Mouse (Mus musculus) heart, embryonic 15.5 days (tissue): Measurements from ENCODE around the gene Trib3. TPM values are rescaled to one million over a fixed set of nuclear protein-coding genes. Genes with fewer than 3 reads are reported as not detected.
A peak's percentile ranks its signal among the peaks of the same experiment; 100 is the strongest.

Experiments
- ATAC-seq: fragments of 200-750 bp; cut with Nextera tagmentation; replicated peaks from 2 replicates; pipeline ENCODE4 v1.8.0; 2017; ENCODE audit warnings: low read depth, moderate TSS enrichment; ENCODE audit not compliant: insufficient number of reproducible peaks, insufficient read depth, low FRiP score
- H3K27ac ChIP-seq: fragments of 300-500 bp; sonication (generic); 2 replicates; pipeline ENCODE4 v1.5.1; 2015; ENCODE audit warnings: mild to moderate bottlenecking, inconsistent platforms
- H3K27me3 ChIP-seq: fragments of 300-500 bp; sonication (generic); 2 replicates; pipeline ENCODE4 v1.6.1; 2015; ENCODE audit warnings: inconsistent platforms
- H3K36me3 ChIP-seq: fragments of 300-500 bp; sonication (generic); 2 replicates; pipeline ENCODE4 v1.6.1; 2015; ENCODE audit warnings: mild to moderate bottlenecking, inconsistent platforms
- H3K4me1 ChIP-seq: fragments of 300-500 bp; sonication (generic); replicated peaks from 2 replicates; pipeline ENCODE4 v1.6.1; 2015; ENCODE audit warnings: inconsistent platforms
- H3K4me2 ChIP-seq: fragments of 300-500 bp; sonication (generic); 2 replicates; pipeline ENCODE4 v1.6.1; 2015; ENCODE audit warnings: inconsistent platforms, mild to moderate bottlenecking, moderate library complexity
- H3K4me3 ChIP-seq: fragments of 300-500 bp; sonication (generic); 2 replicates; pipeline ENCODE4 v1.5.1; 2015; ENCODE audit warnings: mild to moderate bottlenecking, inconsistent platforms
- H3K9ac ChIP-seq: fragments of 300-500 bp; sonication (generic); 2 replicates; pipeline ENCODE4 v1.6.1; 2015; ENCODE audit warnings: mild to moderate bottlenecking, inconsistent platforms
- H3K9me3 ChIP-seq: fragments of 300-500 bp; sonication (generic); replicated peaks from 2 replicates; pipeline ENCODE4 v1.6.1; 2016; ENCODE audit warnings: inconsistent platforms
- WGBS: fragments of 180-500 bp; shearing (Covaris S2); methylation state at CpG from one replicate; pipeline ENCODE4 v1.1.7; 2015; ENCODE audit warnings: mixed read lengths; 5-methylcytosine and 5-hydroxymethylcytosine counted together
- polyA plus RNA-seq: library from polyadenylated mRNA; unstranded; fragments of >200 nt; fragmentation: Nextera tagmentation; extraction: Ambion mirVana; gene quantifications from 2 replicates; pipeline ENCODE4 v1.2.1, GENCODE M21; 2015

Trib3 gene
- polyA plus RNA-seq, 1 experiment from 2014 or later: 3.1 TPM

DNA sequence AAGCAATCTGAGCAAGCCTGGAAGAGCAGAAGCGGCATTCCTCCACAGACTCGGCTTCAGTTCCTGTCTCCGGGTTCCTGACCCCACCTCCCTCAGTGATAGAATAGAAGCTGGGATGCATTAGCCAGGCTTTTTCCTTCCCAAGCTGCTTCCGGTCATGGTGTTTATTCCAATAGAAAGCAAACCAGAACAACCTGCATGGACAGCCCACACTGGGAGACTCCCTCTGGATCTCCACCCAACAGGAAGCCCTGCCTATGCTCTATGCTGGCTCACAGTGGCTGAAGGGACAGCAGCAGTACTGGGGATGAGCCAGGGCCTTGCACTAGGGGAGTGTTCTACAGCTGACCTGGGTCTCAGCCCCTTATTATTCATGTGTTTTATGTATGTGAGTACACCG lies 15.9 kb downstream of the Trib3 start:
- ATAC-seq: no peak
- no peaks in the 10 kb centered on the region for H3K27me3 ChIP-seq
- peaks cover 22% of the 10 kb centered on the region for H3K4me1 ChIP-seq
- no peak overlapping the region for H3K4me2 ChIP-seq
- no peak overlapping the region for H3K27ac ChIP-seq
- H3K4me3 ChIP-seq: no peak overlapping the region
- H3K9ac ChIP-seq: no peak overlapping the region
- H3K36me3 ChIP-seq: peaks cover 45% of the 10 kb centered on the region
- H3K9me3 ChIP-seq: no peaks in the 10 kb centered on the region
- WGBS: 63% methylated on average over 5 of the region's 5 CpGs

- Histone ChIP-seq H3K9ac (no peak overlapping the region), H3K27ac (no peak overlapping the region), H3K4me2 (no peak overlapping the region), H3K27me3 (no peaks in the 10 kb centered on the region), H3K4me1 (peaks cover 16% of the 10 kb centered on the region), H3K36me3 (peaks cover 58% of the 10 kb centered on the region), H3K9me3 (no peaks in the 10 kb centered on the region), H3K4me3 (no peak overlapping the region)
- 87% methylated on average over 8 of the region's 8 CpGs for WGBS
- no peak for ATAC-seq
Measured at GRCm38 (mm10) chr2:152326654-152327053, 17.2 kb downstream of the Trib3 start.

- Histone ChIP-seq H3K27ac (no peak overlapping the region), H3K9ac (no peak overlapping the region), H3K9me3 (no peaks in the 10 kb centered on the region), H3K4me1 (peaks cover 12% of the 10 kb centered on the region), H3K36me3 (peaks cover 63% of the 10 kb centered on the region), H3K4me2 (no peak overlapping the region), H3K4me3 (no peak overlapping the region), H3K27me3 (no peaks in the 10 kb centered on the region)
- WGBS: 79% methylated on average over 13 of the region's 13 CpGs
- ATAC-seq: no peak
Measured at GRCm38 (mm10) chr2:152326157-152326556, 17.7 kb downstream of the Trib3 start.

DNA sequence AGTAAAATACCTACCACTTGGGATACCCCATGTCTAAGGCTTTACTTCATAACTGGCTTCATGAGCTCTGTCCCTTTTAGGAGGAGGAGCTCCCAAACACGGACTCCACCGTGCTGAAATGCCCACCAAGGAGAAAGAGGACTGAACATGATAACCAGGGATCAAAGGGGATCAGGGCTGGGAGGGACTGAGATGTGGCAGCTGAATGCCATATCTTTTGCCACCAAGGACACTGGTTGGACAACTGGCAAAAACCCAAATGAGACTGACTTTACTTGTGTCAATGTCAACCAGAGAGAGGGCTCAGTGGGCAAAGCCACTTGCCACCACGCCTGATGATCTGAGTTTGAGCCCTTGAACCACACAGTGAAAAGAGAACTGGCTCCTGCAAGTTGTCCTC lies 19.0 kb downstream of the Trib3 start:
- Histone ChIP-seq H3K4me3 (no peak overlapping the region), H3K36me3 (peaks cover 62% of the 10 kb centered on the region)
- WGBS: 66% methylated on average over 3 of the region's 3 CpGs

DNA sequence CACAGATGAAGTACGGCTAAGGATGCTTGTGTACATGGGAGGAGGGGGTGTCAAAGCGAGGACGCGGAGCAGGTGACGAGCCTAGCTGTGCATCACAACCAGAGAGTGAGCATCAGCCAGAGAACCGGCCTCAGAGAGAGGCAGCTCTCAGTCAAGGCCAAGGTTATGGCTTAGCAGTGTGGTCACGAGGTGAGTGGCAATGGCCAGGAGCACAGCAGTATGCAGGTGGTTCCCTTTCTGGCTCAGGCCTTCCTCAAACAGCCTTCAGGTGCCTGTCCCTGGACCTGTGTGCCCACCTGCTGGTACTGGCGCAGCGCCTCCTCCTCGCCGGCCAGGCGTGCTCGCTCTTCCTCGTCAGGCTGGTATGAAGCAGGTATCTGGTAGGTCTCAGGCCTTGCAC lies 19.9 kb downstream of the Trib3 start:
- ATAC-seq: no peak

More for the DNA sequence above, 19.0 kb downstream of the Trib3 start:
- H3K9me3 ChIP-seq: no peaks in the 10 kb centered on the region
- H3K9ac ChIP-seq: no peak overlapping the region
- ATAC-seq: no peak
- H3K27ac ChIP-seq: no peak overlapping the region
- H3K4me2 ChIP-seq: no peak overlapping the region
- no peaks in the 10 kb centered on the region for H3K27me3 ChIP-seq
- no peaks in the 10 kb centered on the region for H3K4me1 ChIP-seq

GRCm38 (mm10) chr2:152322198-152322597 lies 21.6 kb downstream of the Trib3 start:
- ATAC-seq: no peak
- no peaks in the 10 kb centered on the region for H3K9me3 ChIP-seq
- WGBS: 90% methylated on average over 6 of the region's 6 CpGs
- H3K4me2 ChIP-seq: no peak overlapping the region
- peaks cover 72% of the 10 kb centered on the region for H3K36me3 ChIP-seq
- H3K4me3 ChIP-seq: no peak overlapping the region
- H3K27me3 ChIP-seq: no peaks in the 10 kb centered on the region
- H3K9ac ChIP-seq: no peak overlapping the region
- H3K4me1 ChIP-seq: no peaks in the 10 kb centered on the region
- no peak overlapping the region for H3K27ac ChIP-seq

More for the DNA sequence above, 19.9 kb downstream of the Trib3 start:
- no peak overlapping the region for H3K9ac ChIP-seq
- no peaks in the 10 kb centered on the region for H3K9me3 ChIP-seq
- no peak overlapping the region for H3K4me2 ChIP-seq
- H3K27me3 ChIP-seq: no peaks in the 10 kb centered on the region
- H3K27ac ChIP-seq: no peak overlapping the region
- no peaks in the 10 kb centered on the region for H3K4me1 ChIP-seq
- 94% methylated on average over 14 of the region's 14 CpGs for WGBS
- peaks cover 63% of the 10 kb centered on the region for H3K36me3 ChIP-seq
- H3K4me3 ChIP-seq: no peak overlapping the region

GRCm38 (mm10) chr2:152321558-152321957 lies 22.3 kb downstream of the Trib3 start:
- Histone ChIP-seq H3K4me1 (no peaks in the 10 kb centered on the region), H3K27ac (no peak overlapping the region), H3K9ac (no peak overlapping the region), H3K9me3 (no peaks in the 10 kb centered on the region), H3K4me2 (no peak overlapping the region), H3K27me3 (no peaks in the 10 kb centered on the region), H3K4me3 (no peak overlapping the region), H3K36me3 (peaks cover 78% of the 10 kb centered on the region)
- WGBS: 86% methylated on average over 5 of the region's 5 CpGs
- ATAC-seq: no peak

DNA sequence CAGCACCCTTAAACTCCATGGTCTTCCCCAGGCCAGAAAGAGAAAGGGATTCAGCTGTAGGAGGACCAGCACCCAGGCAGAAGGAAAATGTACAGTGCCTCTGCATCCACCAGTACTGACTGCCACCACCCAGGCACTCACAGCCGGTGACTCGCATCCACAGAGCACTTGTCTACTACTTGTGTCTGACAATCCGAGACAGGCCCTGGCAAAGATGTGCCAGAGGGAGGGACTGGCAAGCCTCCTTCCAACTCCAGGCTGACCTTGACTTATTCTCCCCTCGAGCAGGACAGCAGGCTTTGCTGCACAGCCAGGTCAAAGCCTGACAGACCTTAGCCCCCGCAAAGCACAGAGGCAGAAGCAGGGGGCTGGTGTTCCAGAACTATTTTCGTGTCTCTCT lies 26.8 kb downstream of the Trib3 start:
- Histone ChIP-seq H3K27me3 (no peaks in the 10 kb centered on the region), H3K4me1 (peaks cover 7% of the 10 kb centered on the region), H3K4me2 (no peak overlapping the region), H3K9ac (no peak overlapping the region), H3K9me3 (no peaks in the 10 kb centered on the region), H3K27ac (no peak overlapping the region), H3K36me3 (peaks cover 78% of the 10 kb centered on the region), H3K4me3 (no peak overlapping the region)
- WGBS: 69% methylated on average over 6 of the region's 6 CpGs
- no peak for ATAC-seq

GRCm38 (mm10) chr2:152313926-152314325 lies 29.9 kb downstream of the Trib3 start:
- no peak overlapping the region for H3K27ac ChIP-seq
- H3K4me2 ChIP-seq: no peak overlapping the region
- no peak overlapping the region for H3K9ac ChIP-seq
- H3K27me3 ChIP-seq: no peaks in the 10 kb centered on the region
- H3K4me3 ChIP-seq: no peak overlapping the region
- no peak for ATAC-seq
- H3K4me1 ChIP-seq: peaks cover 7% of the 10 kb centered on the region
- H3K36me3 ChIP-seq: peaks cover 84% of the 10 kb centered on the region
- no peaks in the 10 kb centered on the region for H3K9me3 ChIP-seq
- WGBS: 87% methylated on average over 6 of the region's 6 CpGs

- peak overlapping the region; percentile 19; the same call in 1 of the 2 replicates for H3K27ac ChIP-seq
- ATAC-seq: no peak
- peaks cover 84% of the 10 kb centered on the region for H3K36me3 ChIP-seq
Measured at GRCm38 (mm10) chr2:152312996-152313395, 30.8 kb downstream of the Trib3 start.

GRCm38 (mm10) chr2:152307186-152307585 lies 36.6 kb downstream of the Trib3 start:
- Histone ChIP-seq H3K9ac (no peak overlapping the region), H3K27me3 (no peaks in the 10 kb centered on the region), H3K4me1 (0 out of 2 replicates have a peak, but pooled peaks cover under 1% of the 10 kb centered on the region), H3K9me3 (no peaks in the 10 kb centered on the region), H3K4me2 (no peak overlapping the region), H3K4me3 (no peak overlapping the region), H3K36me3 (peaks cover 94% of the 10 kb centered on the region), H3K27ac (no peak overlapping the region)
- ATAC-seq: no peak
- 91% methylated on average over 3 of the region's 3 CpGs for WGBS

More at GRCm38 (mm10) chr2:152312996-152313395, 30.8 kb downstream of the Trib3 start:
- Histone ChIP-seq H3K27me3 (no peaks in the 10 kb centered on the region), H3K4me1 (peaks cover 7% of the 10 kb centered on the region), H3K4me3 (no peak overlapping the region), H3K4me2 (no peak overlapping the region), H3K9me3 (no peaks in the 10 kb centered on the region), H3K9ac (no peak overlapping the region)
- 46% methylated on average over 7 of the region's 7 CpGs for whole genome bisulfite sequencing

DNA sequence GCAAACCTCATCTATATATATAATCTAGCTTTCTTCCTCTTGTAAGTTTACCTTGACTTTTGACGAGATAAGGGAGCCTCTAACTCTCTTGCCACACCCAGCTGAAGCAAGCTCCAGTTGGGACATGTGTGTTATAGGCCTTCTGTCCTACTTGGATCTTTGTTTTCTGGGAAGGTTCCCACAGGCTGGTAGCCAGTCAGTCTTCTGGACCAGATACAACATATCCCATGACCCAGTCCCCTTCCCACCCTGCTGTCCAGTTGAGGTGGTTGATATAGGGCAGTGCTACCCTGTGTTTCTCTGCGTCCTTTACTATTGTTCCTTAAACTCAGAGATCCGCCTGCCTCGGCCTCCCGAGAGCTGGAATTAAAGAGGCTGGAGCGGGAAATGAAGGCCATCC lies 38.4 kb downstream of the Trib3 start:
- H3K4me3 ChIP-seq: no peak overlapping the region
- WGBS: 92% methylated on average over 6 of the region's 6 CpGs
- 0 out of 2 replicates have a peak, but pooled peaks cover 2% of the 10 kb centered on the region for H3K4me1 ChIP-seq
- H3K9me3 ChIP-seq: no peaks in the 10 kb centered on the region
- peaks cover 81% of the 10 kb centered on the region for H3K36me3 ChIP-seq
- no peak for ATAC-seq
- H3K4me2 ChIP-seq: no peak overlapping the region
- no peak overlapping the region for H3K27ac ChIP-seq
- no peak overlapping the region for H3K9ac ChIP-seq
- H3K27me3 ChIP-seq: no peaks in the 10 kb centered on the region
